In genomic region chr14:118716372-118717312, GRCm38 (mm10) we compare ENCODE assay signal across 14 mouse cellular contexts. TPM values are rescaled to one million over a fixed set of nuclear protein-coding genes. Genes with fewer than 3 reads are reported as not detected.
A peak's percentile ranks its signal among the peaks of the same experiment; 100 is the strongest.
DNase-seq lines count a peak whose midpoint lies in the region; ATAC-seq and TF ChIP-seq lines count a peak whose summit lies in the region.
"Had no signal": no experiment of that assay in that cellular context is flagged by ENCODE, and none has a peak within 500 bp of the region (broad histone marks: within the 10 kb centered on the region; RNA-seq: fewer than 3 reads in every experiment).

No protein-coding gene starts in this region.

- no peak for TF ChIP-seq CTCF in liver, adult 2 months (IDR thresholded peaks at IDR 0.05; ENCODE audit: low read depth, low read length)
- TF ChIP-seq CTCF in bone marrow, adult 2 months (IDR thresholded peaks at IDR 0.05; ENCODE audit: control insufficient read depth, insufficient read depth, low read length) = no peak

- H3K4me1 ChIP-seq in liver, adult 2 months (ENCODE audit: control insufficient read depth, insufficient read depth, low read length) = peaks cover 11% of the 10 kb centered on the region
- no peaks in the 10 kb centered on the region for H3K4me1 ChIP-seq in liver, embryonic 12.5 days
- H3K4me1 ChIP-seq in bone marrow, adult 2 months (ENCODE audit: control insufficient read depth, insufficient read depth, low read length) = peaks cover 1% of the 10 kb centered on the region; the same call in 1 of the 2 replicates

- H3K27me3 ChIP-seq in liver, adult 2 months (ENCODE audit: control insufficient read depth, insufficient read depth, low read length) = no peaks in the 10 kb centered on the region
- H3K27me3 ChIP-seq in liver, embryonic 12.5 days (replicated peaks) = peaks cover 52% of the 10 kb centered on the region
- H3K27me3 ChIP-seq: heart, embryonic 15.5 days; Patski had no signal

- WGBS in liver, adult 2 months = 74% methylated on average over 16 of the region's 16 CpGs
- WGBS in liver, embryonic 12.5 days (ENCODE audit: insufficient replicate concordance) = 82% methylated on average over 16 of the region's 16 CpGs
- 60% methylated on average over 16 of the region's 16 CpGs for WGBS in bone marrow, adult 2 months

- no peak overlapping the region for H3K4me2 ChIP-seq in liver, embryonic 12.5 days
- H3K4me2 ChIP-seq: heart, embryonic 15.5 days; limb, embryonic 13.5 days had no signal

- peak; percentile 94 for DNase-seq in liver, adult 2 months (ENCODE audit: extremely low read depth, low read depth, low spot score)
- peak; percentile 72 for DNase-seq in adipocyte (ENCODE audit: low spot score)
- no peak for DNase-seq in thymus, postnatal 14 days
- no peak for DNase-seq in right cerebral cortex, postnatal 25 days
- DNase-seq: cerebellum, adult 9-10 months; thymus, postnatal 25 days had no signal

- H3K27ac ChIP-seq in liver, adult 2 months (replicated peaks; ENCODE audit: insufficient read depth, low read depth, low read length) = no peak overlapping the region
- no peak overlapping the region for H3K27ac ChIP-seq in liver, embryonic 12.5 days
- H3K27ac ChIP-seq in bone marrow, adult 2 months (ENCODE audit: control insufficient read depth, insufficient read depth, low read depth, low read length, poor library complexity) = peak overlapping the region; percentile 11; the same call in 1 of the 2 replicates
- H3K27ac ChIP-seq: embryonic facial prominence, embryonic 10.5 days; heart, embryonic 15.5 days; limb, embryonic 13.5 days; macrophage had no signal

- ATAC-seq in liver, embryonic 12.5 days = no peak
- peak; percentile 35 to 55; a peak in 2 of 4 replicates for ATAC-seq in hematopoietic stem cell, adult 5-6 weeks (replicated peaks in 1 of 2; ENCODE audit: insufficient read depth in 1 of 2, low FRiP score in 2 of 2, low TSS enrichment in 1 of 2, low read depth in 1 of 2, poor library complexity in 2 of 2, severe bottlenecking in 2 of 2)
- ATAC-seq: Patski had no signal

- no peaks in the 10 kb centered on the region for H3K79me2 ChIP-seq in liver, adult 2 months (ENCODE audit: control insufficient read depth, insufficient read depth, low read length)

- no peaks in the 10 kb centered on the region for H3K9me3 ChIP-seq in liver, embryonic 12.5 days (replicated peaks)
- H3K9me3 ChIP-seq: embryonic facial prominence, embryonic 10.5 days; heart, embryonic 15.5 days; limb, embryonic 13.5 days had no signal

- H3K36me3 ChIP-seq in liver, adult 2 months (ENCODE audit: control insufficient read depth, insufficient read depth, low read length) = no peaks in the 10 kb centered on the region
- H3K36me3 ChIP-seq in liver, embryonic 12.5 days = no peaks in the 10 kb centered on the region
- H3K36me3 ChIP-seq: embryonic facial prominence, embryonic 10.5 days; heart, embryonic 15.5 days; limb, embryonic 13.5 days had no signal

- H3K4me3 ChIP-seq in liver, adult 2 months (ENCODE audit: insufficient read depth, low read depth, low read length) = no peak overlapping the region
- no peak overlapping the region for H3K4me3 ChIP-seq in liver, embryonic 12.5 days
- H3K4me3 ChIP-seq in bone marrow, adult 2 months (replicated peaks; ENCODE audit: control insufficient read depth, low read depth, low read length) = no peak overlapping the region
- H3K4me3 ChIP-seq: embryonic facial prominence, embryonic 10.5 days; heart, embryonic 15.5 days; limb, embryonic 13.5 days had no signal

- H3K9ac ChIP-seq in liver, adult 2 months (ENCODE audit: low read depth, low read length) = no peak overlapping the region
- H3K9ac ChIP-seq in liver, embryonic 12.5 days = no peak overlapping the region
- H3K9ac ChIP-seq: heart, embryonic 15.5 days; limb, embryonic 13.5 days had no signal

- TF ChIP-seq POLR2A in liver, adult 2 months (IDR thresholded peaks at IDR 0.05; ENCODE audit: extremely low read depth, insufficient read depth, low read length) = no peak
- no peak for TF ChIP-seq POLR2A in bone marrow, adult 2 months (IDR thresholded peaks at IDR 0.05; ENCODE audit: borderline replicate concordance, control insufficient read depth, low read depth, low read length)

RNA-seq across cellular contexts. Expression of gene Abcc4, which starts 10.6 kb away (rescaled TPM):
- 3.0 and 5.2 TPM in 2 replicates for total RNA-seq in liver, adult 2 months (2014; rRNA removed)
- polyA plus RNA-seq in liver, adult 2 months (2012; rRNA removed) = 0.89 and 1.5 TPM in 2 replicates
- 3.0 and 3.4 TPM in 2 replicates for polyA plus RNA-seq in liver, embryonic 12.5 days (2016; fragmentation: Nextera tagmentation; extraction: Ambion mirVana)
- 5.5 and 7.7 TPM in 2 replicates for polyA plus RNA-seq in bone marrow, adult 2 months (2011; ENCODE audit: insufficient read depth, insufficient read length, low replicate concordance, missing spikeins)
- total RNA-seq in hematopoietic stem cell, adult 5-6 weeks (2017) = 13.3 and 18.1 TPM in 2 replicates

Comparison
In these comparisons a context has a peak if more than half of its experiments do, and no peak if none do; other contexts are left out.
1. DNase-seq: peak in liver, adult 2 months (single experiment) and adipocyte (single experiment); none in thymus, postnatal 14 days (single experiment) and right cerebral cortex, postnatal 25 days (single experiment).